Mouse (Mus musculus): ENCODE data around the gene Acbd4. TPM values are rescaled to one million over a fixed set of nuclear protein-coding genes. Genes with fewer than 3 reads are reported as not detected.

Gene Acbd4
- total RNA-seq, 2 experiments from 2014 or later = 13.4 to 25.6 TPM

GRCm38 (mm10) chr11:103080323-103081091 is 21.0 kb upstream of the Acbd4 start:
- no peak for ATAC-seq (replicated peaks; ENCODE audit: low FRiP score, poor library complexity, severe bottlenecking)

- ATAC-seq (replicated peaks; ENCODE audit: low FRiP score, poor library complexity, severe bottlenecking) = no peak
These were observed 19.9 kb upstream of the Acbd4 start for GRCm38 (mm10) chr11:103081631-103082030.

GRCm38 (mm10) chr11:103093306-103093705 is 8.2 kb upstream of the Acbd4 start:
- ATAC-seq (replicated peaks; ENCODE audit: low FRiP score, poor library complexity, severe bottlenecking) = no peak

- ATAC-seq (replicated peaks; ENCODE audit: low FRiP score, poor library complexity, severe bottlenecking) = no peak
These were observed 7.3 kb upstream of the Acbd4 start for GRCm38 (mm10) chr11:103093862-103094833.

- no peak for ATAC-seq (replicated peaks; ENCODE audit: low FRiP score, poor library complexity, severe bottlenecking)
These were observed 6.3 kb upstream of the Acbd4 start for GRCm38 (mm10) chr11:103095107-103095670.

- no peak for ATAC-seq (replicated peaks; ENCODE audit: low FRiP score, poor library complexity, severe bottlenecking)
These were observed 5.7 kb upstream of the Acbd4 start for GRCm38 (mm10) chr11:103095801-103096200.

- ATAC-seq (replicated peaks; ENCODE audit: low FRiP score, poor library complexity, severe bottlenecking) = no peak
These were observed 4.2 kb upstream of the Acbd4 start for GRCm38 (mm10) chr11:103096979-103097894.

GRCm38 (mm10) chr11:103098531-103099190 is 2.8 kb upstream of the Acbd4 start:
- no peak for ATAC-seq (replicated peaks; ENCODE audit: low FRiP score, poor library complexity, severe bottlenecking)

GRCm38 (mm10) chr11:103099352-103099940 is 2.0 kb upstream of the Acbd4 start:
- ATAC-seq (replicated peaks; ENCODE audit: low FRiP score, poor library complexity, severe bottlenecking) = no peak

GRCm38 (mm10) chr11:103100361-103100760 is 1.1 kb upstream of the Acbd4 start:
- no peak for ATAC-seq (replicated peaks; ENCODE audit: low FRiP score, poor library complexity, severe bottlenecking)

GRCm38 (mm10) chr11:103101866-103102501 is 502 bp downstream of the Acbd4 start:
- ATAC-seq (replicated peaks; ENCODE audit: low FRiP score, poor library complexity, severe bottlenecking) = peak; percentile 43

- peak; percentile 79 for ATAC-seq (replicated peaks; ENCODE audit: low FRiP score, poor library complexity, severe bottlenecking)
These were observed 1.4 kb downstream of the Acbd4 start for GRCm38 (mm10) chr11:103102725-103103349.

- ATAC-seq (replicated peaks; ENCODE audit: low FRiP score, poor library complexity, severe bottlenecking) = 0 out of 2 replicates have a peak, but pooled peaks have one; percentile 1
These were observed 2.1 kb downstream of the Acbd4 start for GRCm38 (mm10) chr11:103103621-103104020.

GRCm38 (mm10) chr11:103104469-103104868 is 3.0 kb downstream of the Acbd4 start:
- ATAC-seq (replicated peaks; ENCODE audit: low FRiP score, poor library complexity, severe bottlenecking) = peak; percentile 56

- ATAC-seq (replicated peaks; ENCODE audit: low FRiP score, poor library complexity, severe bottlenecking) = no peak
These were observed 3.8 kb downstream of the Acbd4 start for GRCm38 (mm10) chr11:103105180-103105725.

- no peak for ATAC-seq (replicated peaks; ENCODE audit: low FRiP score, poor library complexity, severe bottlenecking)
These were observed 4.3 kb downstream of the Acbd4 start for GRCm38 (mm10) chr11:103105810-103106209.

- ATAC-seq (replicated peaks; ENCODE audit: low FRiP score, poor library complexity, severe bottlenecking) = no peak
These were observed 4.9 kb downstream of the Acbd4 start for GRCm38 (mm10) chr11:103106386-103106785.

Data from erythroid progenitor cell, adult 5-6 weeks (primary cell).